Mouse (Mus musculus): ENCODE results near the gene 2610528J11Rik. TPM values are rescaled to one million over a fixed set of nuclear protein-coding genes. Genes with fewer than 3 reads are reported as not detected.

2610528J11Rik gene
- polyA plus RNA-seq, 2 experiments = 4.3 to 10.9 TPM

GRCm38 (mm10) chr4:118553039-118553649, 26.3 kb downstream of the 2610528J11Rik start:
- WGBS = 80% methylated on average over 3 of the region's 3 CpGs
- Histone ChIP-seq H3K27me3 (ENCODE audit: control insufficient read depth, insufficient read depth, low read length) (no peaks in the 10 kb centered on the region), H3K9me3 (ENCODE audit: control insufficient read depth, low read length) (no peaks in the 10 kb centered on the region), H3K27ac (replicated peaks; ENCODE audit: low read depth, low read length) (no peak overlapping the region), H3K36me3 (ENCODE audit: control insufficient read depth, insufficient read depth, low read length) (no peaks in the 10 kb centered on the region), H3K4me1 (ENCODE audit: control insufficient read depth, insufficient read depth, low read length) (no peaks in the 10 kb centered on the region), H3K4me3 (replicated peaks; ENCODE audit: low read length) (no peak overlapping the region), H3K4me2 (replicated peaks; ENCODE audit: low read depth, low read length, severe bottlenecking) (no peak overlapping the region), H3K9ac (ENCODE audit: low read depth, low read length, severe bottlenecking) (no peak overlapping the region)
- no peak for TF ChIP-seq POLR2A (IDR thresholded peaks at IDR 0.05; ENCODE audit: borderline replicate concordance, extremely low read depth, insufficient read depth, insufficient read length)
- DNase-seq (ENCODE audit: low spot score) (no peak), ATAC-seq (ENCODE audit: low FRiP score, low read depth) (no peak)

GRCm38 (mm10) chr4:118564062-118564925, 37.5 kb downstream of the 2610528J11Rik start:
- 54% methylated on average over 13 of the region's 13 CpGs for WGBS
- ATAC-seq (ENCODE audit: low FRiP score, low read depth) (peak; percentile 73), DNase-seq (ENCODE audit: low spot score) (peak; percentile 79)
- Histone ChIP-seq H3K27me3 (ENCODE audit: control insufficient read depth, insufficient read depth, low read length) (no peaks in the 10 kb centered on the region), H3K27ac (replicated peaks; ENCODE audit: low read depth, low read length) (peak overlapping the region; percentile 85), H3K36me3 (ENCODE audit: control insufficient read depth, insufficient read depth, low read length) (no peaks in the 10 kb centered on the region), H3K9ac (ENCODE audit: low read depth, low read length, severe bottlenecking) (no peak overlapping the region), H3K9me3 (ENCODE audit: control insufficient read depth, low read length) (peaks cover 3% of the 10 kb centered on the region), H3K4me1 (ENCODE audit: control insufficient read depth, insufficient read depth, low read length) (peaks cover 8% of the 10 kb centered on the region), H3K4me3 (replicated peaks; ENCODE audit: low read length) (no peak overlapping the region), H3K4me2 (replicated peaks; ENCODE audit: low read depth, low read length, severe bottlenecking) (no peak overlapping the region)
- TF ChIP-seq POLR2A (IDR thresholded peaks at IDR 0.05; ENCODE audit: borderline replicate concordance, extremely low read depth, insufficient read depth, insufficient read length) = no peak

GRCm38 (mm10) chr4:118564926-118565279, 38.1 kb downstream of the 2610528J11Rik start:
- Histone ChIP-seq H3K4me2 (replicated peaks; ENCODE audit: low read depth, low read length, severe bottlenecking) (no peak overlapping the region), H3K36me3 (ENCODE audit: control insufficient read depth, insufficient read depth, low read length) (no peaks in the 10 kb centered on the region), H3K27ac (replicated peaks; ENCODE audit: low read depth, low read length) (peak overlapping the region; percentile 55), H3K9me3 (ENCODE audit: control insufficient read depth, low read length) (peaks cover 3% of the 10 kb centered on the region), H3K4me1 (ENCODE audit: control insufficient read depth, insufficient read depth, low read length) (peaks cover 8% of the 10 kb centered on the region), H3K9ac (ENCODE audit: low read depth, low read length, severe bottlenecking) (no peak overlapping the region), H3K4me3 (replicated peaks; ENCODE audit: low read length) (no peak overlapping the region), H3K27me3 (ENCODE audit: control insufficient read depth, insufficient read depth, low read length) (no peaks in the 10 kb centered on the region)
- TF ChIP-seq POLR2A (IDR thresholded peaks at IDR 0.05; ENCODE audit: borderline replicate concordance, extremely low read depth, insufficient read depth, insufficient read length) = no peak
- no peak for ATAC-seq (ENCODE audit: low FRiP score, low read depth)
- whole genome bisulfite sequencing = 71% methylated on average over 3 of the region's 3 CpGs
- DNase-seq (ENCODE audit: low spot score) = no peak

GRCm38 (mm10) chr4:118566161-118566676, 39.4 kb downstream of the 2610528J11Rik start:
- Histone ChIP-seq H3K27ac (replicated peaks; ENCODE audit: low read depth, low read length) (no peak overlapping the region), H3K4me1 (ENCODE audit: control insufficient read depth, insufficient read depth, low read length) (peaks cover 8% of the 10 kb centered on the region), H3K9ac (ENCODE audit: low read depth, low read length, severe bottlenecking) (no peak overlapping the region), H3K9me3 (ENCODE audit: control insufficient read depth, low read length) (peaks cover 3% of the 10 kb centered on the region), H3K36me3 (ENCODE audit: control insufficient read depth, insufficient read depth, low read length) (no peaks in the 10 kb centered on the region), H3K27me3 (ENCODE audit: control insufficient read depth, insufficient read depth, low read length) (no peaks in the 10 kb centered on the region), H3K4me2 (replicated peaks; ENCODE audit: low read depth, low read length, severe bottlenecking) (no peak overlapping the region), H3K4me3 (replicated peaks; ENCODE audit: low read length) (no peak overlapping the region)
- ATAC-seq (ENCODE audit: low FRiP score, low read depth) (no peak), DNase-seq (ENCODE audit: low spot score) (peak; percentile 77)
- TF ChIP-seq POLR2A (IDR thresholded peaks at IDR 0.05; ENCODE audit: borderline replicate concordance, extremely low read depth, insufficient read depth, insufficient read length) = no peak
- WGBS = 29% methylated on average over 7 of the region's 7 CpGs

- H3K9ac ChIP-seq (ENCODE audit: low read depth, low read length, severe bottlenecking) = no peak overlapping the region
- WGBS = 68% methylated on average over 10 of the region's 10 CpGs
- H3K4me3 ChIP-seq (replicated peaks; ENCODE audit: low read length) = no peak overlapping the region
- no peak overlapping the region for H3K27ac ChIP-seq (replicated peaks; ENCODE audit: low read depth, low read length)
- H3K36me3 ChIP-seq (ENCODE audit: control insufficient read depth, insufficient read depth, low read length) = no peaks in the 10 kb centered on the region
- peaks cover 8% of the 10 kb centered on the region for H3K4me1 ChIP-seq (ENCODE audit: control insufficient read depth, insufficient read depth, low read length)
- no peaks in the 10 kb centered on the region for H3K9me3 ChIP-seq (ENCODE audit: control insufficient read depth, low read length)
- no peak overlapping the region for H3K4me2 ChIP-seq (replicated peaks; ENCODE audit: low read depth, low read length, severe bottlenecking)
- DNase-seq (ENCODE audit: low spot score) (no peak), ATAC-seq (ENCODE audit: low FRiP score, low read depth) (no peak)
- TF ChIP-seq POLR2A (IDR thresholded peaks at IDR 0.05; ENCODE audit: borderline replicate concordance, extremely low read depth, insufficient read depth, insufficient read length) = no peak
- H3K27me3 ChIP-seq (ENCODE audit: control insufficient read depth, insufficient read depth, low read length) = no peaks in the 10 kb centered on the region
Observed at GRCm38 (mm10) chr4:118568709-118569108, 41.9 kb downstream of the 2610528J11Rik start.

Data from limb, embryonic 14.5 days (tissue).